Mouse (Mus musculus) heart, adult 2 months (tissue): ENCODE measurements around the gene Rac2. TPM values are rescaled to one million over a fixed set of nuclear protein-coding genes. Genes with fewer than 3 reads are reported as not detected.
A peak's percentile ranks its signal among the peaks of the same experiment; 100 is the strongest.

Source experiments
- DNase-seq, 2 experiments: peaks; one replicate each; pipeline ENCODE4 v3.0.0; 2021
- H3K27ac ChIP-seq: fragments of 200-600 bp; 2 replicates; pipeline ENCODE4 v1.8.1; 2022
- H3K27me3 ChIP-seq: fragments of 200-500 bp; 2 replicates; pipeline ENCODE4 v1.6.1; 2012; ENCODE audit warnings: mild to moderate bottlenecking, low read length, inconsistent platforms, mixed read lengths; ENCODE audit not compliant: control insufficient read depth, insufficient read depth
- H3K36me3 ChIP-seq: fragments of 200-500 bp; 2 replicates; pipeline ENCODE4 v1.6.1; 2012; ENCODE audit warnings: low read length, inconsistent platforms; ENCODE audit not compliant: control insufficient read depth, insufficient read depth
- H3K4me1 ChIP-seq: fragments of 200-500 bp; 2 replicates; pipeline ENCODE4 v1.6.1; 2011; ENCODE audit warnings: low read length; ENCODE audit not compliant: control insufficient read depth, insufficient read depth
- H3K4me3 ChIP-seq: fragments of 200-600 bp; 2 replicates; pipeline ENCODE4 v1.8.1; 2022
- H3K79me2 ChIP-seq: fragments of 200-500 bp; replicated peaks from 2 replicates; pipeline ENCODE4 v1.6.1; 2012; ENCODE audit warnings: mild to moderate bottlenecking, inconsistent platforms, low read length, moderate library complexity, mixed read lengths; ENCODE audit not compliant: control insufficient read depth, insufficient read depth
- H3K9ac ChIP-seq: fragments of 200-500 bp; 2 replicates; pipeline ENCODE4 v1.6.1; 2012; ENCODE audit warnings: low read depth, mild to moderate bottlenecking, control low read depth, inconsistent platforms, low read length, mixed read lengths
- CTCF ChIP-seq: fragments of 200-600 bp; IDR thresholded peaks from 2 replicates; pipeline ENCODE4 v1.8.1; 2022; ENCODE audit warnings: antibody characterized with exemption, mild to moderate bottlenecking, moderate library complexity
- EP300 ChIP-seq: fragments of 200-500 bp; IDR thresholded peaks from 2 replicates; pipeline ENCODE4 v1.6.1; 2011; ENCODE audit warnings: low read depth, low read length, control low read depth; ENCODE audit not compliant: insufficient read depth
- POLR2A ChIP-seq: fragments of 200-500 bp; IDR thresholded peaks from 2 replicates; pipeline ENCODE4 v1.6.1; 2011; ENCODE audit warnings: mild to moderate bottlenecking, low read depth, low read length, control low read depth; ENCODE audit not compliant: insufficient read depth
- WGBS: fragments of 180-500 bp; shearing (Covaris S2); methylation state at CpG from one replicate; pipeline ENCODE4 v1.1.7; 2018; 5-methylcytosine and 5-hydroxymethylcytosine counted together
- intact Hi-C: fragments of 180-260 bp; cut with DNase I; formaldehyde crosslinking; loops from one replicate; pipeline ENCODE4 v1.15.1; 2025
- polyA plus RNA-seq: library from polyadenylated mRNA; depleted of rRNA; stranded (reverse); fragments of >200 nt; gene quantifications from 2 replicates; pipeline ENCODE4 v1.2.3, GENCODE M21; 2012
- total RNA-seq, 2 experiments: library from RNA; stranded (reverse); gene quantifications; 2 replicates each; pipeline ENCODE4 v1.2.3; 2021

Gene Rac2
- total and polyA plus RNA-seq, 3 experiments, result 4.5 to 44.7 (median 8.7) TPM

DNA sequence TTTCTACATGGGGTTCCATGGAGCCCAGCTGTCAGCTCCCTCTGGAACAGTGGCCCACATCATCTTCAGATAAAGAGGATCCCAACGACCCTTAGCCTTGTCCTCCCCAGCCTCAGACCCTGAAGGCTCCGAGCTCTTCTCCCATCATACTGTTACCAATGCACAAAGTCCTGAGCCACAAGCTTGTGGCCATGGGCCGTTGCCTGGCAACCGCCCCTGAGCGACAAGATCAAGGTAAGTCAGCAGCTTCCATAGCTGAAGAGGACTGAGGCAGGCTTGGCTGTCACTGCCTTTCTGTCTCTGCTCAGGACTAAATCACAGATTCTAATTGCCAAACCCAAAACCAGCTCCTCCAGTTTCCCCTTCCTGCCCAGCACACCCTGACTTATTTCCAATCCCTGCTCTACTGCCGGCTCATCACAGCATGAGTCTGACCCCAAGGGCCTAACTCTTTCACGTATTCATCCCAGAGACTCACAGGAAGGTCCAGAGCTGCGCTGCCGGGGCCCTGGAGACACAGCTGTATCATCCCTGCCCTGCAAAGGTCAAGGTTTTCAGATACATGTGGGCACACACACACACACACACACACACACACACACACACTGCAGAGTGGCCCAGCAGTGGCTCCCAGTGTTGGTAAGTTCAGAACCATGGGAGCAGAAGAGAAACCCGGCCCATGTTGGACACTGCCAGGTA lies 36.7 kb downstream of the Rac2 start:
- H3K27ac ChIP-seq, result no peak overlapping the region
- no peaks in the 10 kb centered on the region for H3K27me3 ChIP-seq
- 62% methylated on average over 10 of the region's 10 CpGs for whole genome bisulfite sequencing
- intact Hi-C loops, result loop anchor here (5.0 kb wide), 1 partner anchor 34 kb away; no protein-coding TSS in a partner anchor
- H3K36me3 ChIP-seq, result no peaks in the 10 kb centered on the region
- peaks cover 5% of the 10 kb centered on the region for H3K4me1 ChIP-seq
- no peak overlapping the region for H3K4me3 ChIP-seq
- no peaks in the 10 kb centered on the region for H3K79me2 ChIP-seq
- TF ChIP-seq POLR2A, result no peak
- no peak for TF ChIP-seq EP300
- no peak for TF ChIP-seq CTCF
- H3K9ac ChIP-seq, result no peak overlapping the region
- DNase-seq, result no peak

- no peak for TF ChIP-seq POLR2A
- TF ChIP-seq EP300, result no peak
- no peak for TF ChIP-seq CTCF
- Histone ChIP-seq H3K4me1 (peaks cover 16% of the 10 kb centered on the region), H3K9ac (no peak overlapping the region), H3K79me2 (no peaks in the 10 kb centered on the region), H3K27me3 (no peaks in the 10 kb centered on the region), H3K4me3 (no peak overlapping the region), H3K36me3 (no peaks in the 10 kb centered on the region), H3K27ac (no peak overlapping the region)
- intact Hi-C loops, result loop anchor here (5.0 kb wide), 1 partner anchor 49 kb away; no protein-coding TSS in a partner anchor
- WGBS, result 78% methylated on average over 10 of the region's 10 CpGs
- DNase-seq, result no peak
Observed at GRCm38 (mm10) chr15:78533346-78533835, 39.2 kb downstream of the Rac2 start.

DNA sequence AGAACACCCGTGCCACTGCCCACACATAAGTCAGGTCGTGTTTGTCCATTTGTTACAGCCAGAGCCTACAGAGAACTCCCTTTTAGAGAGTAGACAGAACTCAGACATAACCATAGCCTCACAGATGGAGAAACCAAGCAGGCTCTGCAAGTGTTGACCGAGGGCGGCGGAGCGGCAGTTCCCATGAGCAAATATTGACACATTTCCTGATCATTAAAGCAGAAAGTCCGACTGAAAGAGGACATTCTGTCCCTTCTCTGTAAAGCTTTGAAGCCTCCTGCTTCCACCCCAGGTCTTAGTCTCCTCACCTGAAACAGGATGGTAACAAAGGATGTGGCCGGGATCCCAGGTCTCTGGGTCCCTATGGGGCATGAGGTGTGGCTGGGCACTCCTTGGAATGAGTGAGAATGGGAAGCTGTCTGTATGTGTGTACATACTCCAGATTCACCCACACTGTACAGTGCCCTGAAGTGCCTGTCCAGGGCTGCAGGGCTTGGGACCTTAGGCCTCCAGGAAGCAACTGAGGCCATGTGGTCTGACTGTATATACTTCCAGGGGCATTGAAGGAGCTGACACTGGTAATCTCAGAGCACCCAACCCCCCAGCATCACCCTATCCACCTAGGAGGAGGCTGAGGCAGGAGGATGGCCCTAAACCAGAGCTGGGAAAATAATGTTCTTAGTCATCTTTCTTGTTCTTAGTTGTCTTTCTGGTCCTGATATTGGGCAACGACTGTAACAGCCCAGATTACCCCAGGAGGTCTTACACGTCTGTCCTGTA lies 39.8 kb downstream of the Rac2 start:
- H3K79me2 ChIP-seq, result no peaks in the 10 kb centered on the region
- no peaks in the 10 kb centered on the region for H3K27me3 ChIP-seq
- TF ChIP-seq POLR2A (no peak), EP300 (no peak), CTCF (no peak)
- no peaks in the 10 kb centered on the region for H3K36me3 ChIP-seq
- intact Hi-C loops, result loop anchor here (1.0 to 5.0 kb wide), 3 partner anchors 18 to 84 kb away; no protein-coding TSS in a partner anchor
- H3K4me3 ChIP-seq, result no peak overlapping the region
- H3K9ac ChIP-seq, result no peak overlapping the region
- no peak for DNase-seq
- H3K27ac ChIP-seq, result no peak overlapping the region
- 71% methylated on average over 10 of the region's 10 CpGs for WGBS
- peaks cover 18% of the 10 kb centered on the region for H3K4me1 ChIP-seq

GRCm38 (mm10) chr15:78531901-78532469 lies 40.6 kb downstream of the Rac2 start:
- peak; percentile 97 to 98 for DNase-seq
- H3K27ac ChIP-seq, result peak overlapping the region; percentile 92
- H3K36me3 ChIP-seq, result no peaks in the 10 kb centered on the region
- intact Hi-C loops, result loop anchor here (1.0 to 5.0 kb wide), 3 partner anchors 18 to 84 kb away; no protein-coding TSS in a partner anchor
- peaks cover 21% of the 10 kb centered on the region for H3K4me1 ChIP-seq
- H3K27me3 ChIP-seq, result no peaks in the 10 kb centered on the region
- WGBS, result under 1% methylated on average over 25 of the region's 25 CpGs
- TF ChIP-seq POLR2A (peak; percentile 55; the same call in 1 of the 2 replicates), CTCF (peak; percentile 76), EP300 (peak; percentile 74)
- H3K4me3 ChIP-seq, result peak overlapping the region; percentile 44
- no peaks in the 10 kb centered on the region for H3K79me2 ChIP-seq
- H3K9ac ChIP-seq, result peak overlapping the region; percentile 60

DNA sequence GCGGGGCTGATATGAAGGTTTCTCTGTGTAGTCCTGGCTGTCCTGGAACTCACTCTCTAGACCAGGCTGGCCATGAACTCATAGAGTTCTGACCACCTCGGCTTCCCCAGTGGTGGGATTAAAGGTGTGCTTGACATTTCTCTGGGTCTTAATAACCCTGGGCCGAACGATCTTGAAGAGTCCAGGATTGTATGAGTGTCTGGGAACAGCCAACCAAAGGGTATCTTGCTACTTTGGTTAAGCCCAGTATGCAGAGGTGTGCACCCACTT lies 41.2 kb downstream of the Rac2 start:
- Histone ChIP-seq H3K27ac (peak overlapping the region; percentile 92), H3K4me1 (peaks cover 21% of the 10 kb centered on the region), H3K4me3 (peak overlapping the region; percentile 44), H3K36me3 (no peaks in the 10 kb centered on the region), H3K79me2 (no peaks in the 10 kb centered on the region), H3K27me3 (no peaks in the 10 kb centered on the region), H3K9ac (peak overlapping the region; percentile 60)
- intact Hi-C loops, result loop anchor here (5.0 kb wide), 1 partner anchor 51 kb away; no protein-coding TSS in a partner anchor
- TF ChIP-seq POLR2A (no peak), EP300 (no peak), CTCF (no peak)
- 51% methylated on average over 4 of the region's 4 CpGs for WGBS
- peak in 1 of 2 experiments; percentile 24 for DNase-seq
